Mouse (Mus musculus) cerebellum, adult 2 months (tissue): ENCODE data around the gene Baiap2l2.

Source experiments
- CTCF ChIP-seq: fragments of 200-500 bp; IDR thresholded peaks from 2 replicates; pipeline ENCODE4 v1.5.1; 2011; ENCODE audit warnings: low read depth, mild to moderate bottlenecking, control low read depth, low read length, moderate library complexity, borderline replicate concordance; ENCODE audit not compliant: insufficient read depth
- POLR2A ChIP-seq: fragments of 200-500 bp; IDR thresholded peaks from 2 replicates; pipeline ENCODE4 v1.6.1; 2011; ENCODE audit warnings: low read length, control low read depth, borderline replicate concordance; ENCODE audit not compliant: insufficient read depth

DNA sequence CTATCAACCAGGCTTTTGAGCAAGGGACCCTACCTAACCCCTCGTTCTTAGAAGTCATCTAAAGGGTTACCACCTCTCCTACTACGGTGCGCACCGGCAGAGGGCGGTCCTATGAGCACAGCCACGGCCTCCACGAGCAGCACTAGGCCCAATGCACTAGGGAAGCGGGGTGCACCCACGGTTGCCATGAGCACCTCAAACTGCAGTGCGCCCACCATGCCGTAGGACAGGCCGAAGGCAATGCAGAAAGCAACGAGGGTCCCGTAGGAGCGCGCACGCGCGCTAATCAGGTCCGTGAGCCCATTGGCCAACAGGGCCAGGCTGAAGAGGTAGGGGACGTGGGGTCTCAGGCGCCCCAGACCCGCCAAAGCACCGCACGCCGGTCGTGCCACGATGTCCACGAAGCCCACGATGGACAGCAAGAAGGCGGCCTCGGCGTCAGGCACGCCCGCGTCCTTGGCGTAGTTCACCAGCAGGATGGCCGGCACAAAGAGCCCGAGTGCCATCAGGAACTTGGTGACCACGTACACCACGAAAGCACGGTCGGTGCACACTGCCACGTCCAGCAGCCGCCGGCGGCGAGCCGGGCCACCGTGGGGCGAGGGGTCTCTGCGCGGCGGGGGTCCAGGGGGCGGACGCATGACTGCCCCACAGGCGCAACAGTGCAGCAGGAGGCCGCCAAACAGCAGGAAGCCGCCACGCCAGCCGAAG is 33.4 kb downstream of the Baiap2l2 start:
- TF ChIP-seq POLR2A (no peak), CTCF (no peak)
